Mouse (Mus musculus): ENCODE results near the gene Osbpl10. TPM values are rescaled to one million over a fixed set of nuclear protein-coding genes. Genes with fewer than 3 reads are reported as not detected.

Osbpl10 gene
- polyA plus RNA-seq, 1 experiment from 2014 or later, result 2.8 TPM

DNA sequence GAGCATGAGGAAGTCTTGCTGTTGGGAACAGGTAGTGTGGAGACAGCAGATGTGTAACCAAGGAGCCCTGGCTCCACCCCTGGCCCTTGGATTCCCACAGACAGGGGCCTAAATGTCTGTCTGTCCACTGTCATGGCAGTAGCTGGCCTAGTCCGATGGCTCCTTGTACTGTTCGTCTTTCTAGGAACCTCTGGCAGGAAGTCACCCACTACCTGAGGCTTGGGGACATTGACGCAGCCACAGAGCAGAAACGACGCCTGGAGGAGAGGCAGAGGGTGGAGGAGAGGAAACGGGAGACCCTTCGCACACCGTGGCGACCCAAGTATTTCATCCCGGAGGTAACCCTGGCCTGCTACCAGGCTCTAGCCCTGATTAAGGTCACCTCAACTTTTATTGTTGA lies 251.3 kb downstream of the Osbpl10 start:
- H3K4me1 ChIP-seq, result no peaks in the 10 kb centered on the region
- H3K9me3 ChIP-seq (replicated peaks), result no peaks in the 10 kb centered on the region
- H3K27ac ChIP-seq (replicated peaks), result no peak overlapping the region
- WGBS, result 72% methylated on average over 10 of the region's 10 CpGs
- no peaks in the 10 kb centered on the region for H3K27me3 ChIP-seq
- no peak overlapping the region for H3K4me2 ChIP-seq (replicated peaks)
- no peak for ATAC-seq (ENCODE audit: insufficient number of reproducible peaks, low FRiP score, low TSS enrichment, low read depth)
- H3K9ac ChIP-seq, result no peak overlapping the region
- 0 out of 2 replicates have a peak, but pooled peaks cover 7% of the 10 kb centered on the region for H3K36me3 ChIP-seq
- no peak overlapping the region for H3K4me3 ChIP-seq (replicated peaks)

GRCm38 (mm10) chr9:115230141-115230540 lies 251.8 kb downstream of the Osbpl10 start:
- ATAC-seq (ENCODE audit: insufficient number of reproducible peaks, low FRiP score, low TSS enrichment, low read depth), result no peak
- no peaks in the 10 kb centered on the region for H3K9me3 ChIP-seq (replicated peaks)
- H3K9ac ChIP-seq, result no peak overlapping the region
- no peaks in the 10 kb centered on the region for H3K27me3 ChIP-seq
- 0 out of 2 replicates have a peak, but pooled peaks cover 7% of the 10 kb centered on the region for H3K36me3 ChIP-seq
- H3K4me2 ChIP-seq (replicated peaks), result no peak overlapping the region
- 33% methylated on average over 3 of the region's 3 CpGs for WGBS
- H3K4me1 ChIP-seq, result no peaks in the 10 kb centered on the region
- H3K4me3 ChIP-seq (replicated peaks), result no peak overlapping the region
- no peak overlapping the region for H3K27ac ChIP-seq (replicated peaks)

GRCm38 (mm10) chr9:115231476-115231875 lies 253.1 kb downstream of the Osbpl10 start:
- Histone ChIP-seq H3K27me3 (no peaks in the 10 kb centered on the region), H3K4me1 (no peaks in the 10 kb centered on the region), H3K9ac (no peak overlapping the region), H3K4me3 (replicated peaks) (no peak overlapping the region), H3K9me3 (replicated peaks) (no peaks in the 10 kb centered on the region), H3K27ac (replicated peaks) (no peak overlapping the region), H3K36me3 (0 out of 2 replicates have a peak, but pooled peaks cover 7% of the 10 kb centered on the region), H3K4me2 (replicated peaks) (no peak overlapping the region)
- 87% methylated on average over 3 of the region's 3 CpGs for WGBS
- ATAC-seq (ENCODE audit: insufficient number of reproducible peaks, low FRiP score, low TSS enrichment, low read depth), result no peak

- Histone ChIP-seq H3K27ac (replicated peaks) (no peak overlapping the region), H3K9me3 (replicated peaks) (no peaks in the 10 kb centered on the region), H3K4me2 (replicated peaks) (no peak overlapping the region), H3K4me1 (no peaks in the 10 kb centered on the region), H3K9ac (no peak overlapping the region), H3K4me3 (replicated peaks) (no peak overlapping the region), H3K36me3 (peaks cover 11% of the 10 kb centered on the region; the same call in 1 of the 2 replicates), H3K27me3 (no peaks in the 10 kb centered on the region)
- WGBS, result 78% methylated on average over 5 of the region's 5 CpGs
- ATAC-seq (ENCODE audit: insufficient number of reproducible peaks, low FRiP score, low TSS enrichment, low read depth), result no peak
Measured at GRCm38 (mm10) chr9:115233721-115234120, 255.4 kb downstream of the Osbpl10 start.

DNA sequence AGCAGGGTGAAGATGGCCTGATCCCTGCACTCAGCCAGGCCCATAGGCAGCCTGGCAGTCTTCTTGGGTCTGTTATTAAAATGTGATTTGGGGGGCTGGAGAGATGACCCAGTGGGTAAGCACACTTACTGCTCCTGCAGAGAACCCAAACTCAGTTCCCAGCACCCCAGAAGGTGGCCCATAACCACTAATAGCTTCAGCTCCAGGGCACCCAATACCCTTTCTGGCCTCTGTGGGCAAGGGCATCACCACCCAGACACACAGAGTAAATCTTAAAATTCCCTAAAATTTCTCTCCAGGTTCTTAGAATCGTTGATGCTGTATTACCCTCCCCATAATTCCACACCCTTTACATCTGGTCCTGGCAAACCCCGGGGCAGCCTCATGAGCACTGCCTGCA lies 256.2 kb downstream of the Osbpl10 start:
- no peak overlapping the region for H3K27ac ChIP-seq (replicated peaks)
- H3K4me1 ChIP-seq, result no peaks in the 10 kb centered on the region
- H3K4me2 ChIP-seq (replicated peaks), result no peak overlapping the region
- ATAC-seq (ENCODE audit: insufficient number of reproducible peaks, low FRiP score, low TSS enrichment, low read depth), result no peak
- H3K36me3 ChIP-seq, result peaks cover 16% of the 10 kb centered on the region; the same call in 1 of the 2 replicates
- H3K9me3 ChIP-seq (replicated peaks), result no peaks in the 10 kb centered on the region
- H3K4me3 ChIP-seq (replicated peaks), result no peak overlapping the region
- no peak overlapping the region for H3K9ac ChIP-seq
- 85% methylated on average over 2 of the region's 2 CpGs for WGBS
- no peaks in the 10 kb centered on the region for H3K27me3 ChIP-seq

- Histone ChIP-seq H3K4me3 (replicated peaks) (no peak overlapping the region), H3K27ac (replicated peaks) (no peak overlapping the region), H3K27me3 (no peaks in the 10 kb centered on the region), H3K4me1 (no peaks in the 10 kb centered on the region), H3K36me3 (peaks cover 29% of the 10 kb centered on the region), H3K4me2 (replicated peaks) (no peak overlapping the region), H3K9me3 (replicated peaks) (no peaks in the 10 kb centered on the region), H3K9ac (no peak overlapping the region)
- WGBS, result 80% methylated on average over 8 of the region's 8 CpGs
- ATAC-seq (ENCODE audit: insufficient number of reproducible peaks, low FRiP score, low TSS enrichment, low read depth), result no peak
Measured at GRCm38 (mm10) chr9:115236352-115236841, 258.0 kb downstream of the Osbpl10 start.

DNA sequence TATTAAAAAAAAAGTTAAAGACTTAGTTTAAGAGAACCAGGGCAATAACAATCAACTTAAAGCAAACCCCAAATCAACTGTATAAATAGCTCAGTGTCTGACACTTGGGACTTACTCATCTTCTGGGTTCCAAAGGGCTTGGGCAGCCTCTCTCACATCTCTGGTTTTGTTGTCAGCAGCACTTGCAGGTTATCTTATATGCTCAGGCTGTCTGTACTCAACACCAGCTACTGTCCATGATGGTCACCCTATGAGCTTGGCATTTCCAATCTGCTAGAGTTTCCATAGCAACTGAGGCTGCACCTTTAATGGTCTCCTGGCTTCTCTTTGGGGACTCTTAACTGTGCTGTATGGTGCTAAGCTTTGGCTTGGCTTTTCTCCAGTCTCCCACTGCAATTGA lies 259.6 kb downstream of the Osbpl10 start:
- no peak overlapping the region for H3K9ac ChIP-seq
- ATAC-seq (ENCODE audit: insufficient number of reproducible peaks, low FRiP score, low TSS enrichment, low read depth), result no peak
- H3K27ac ChIP-seq (replicated peaks), result no peak overlapping the region
- no peaks in the 10 kb centered on the region for H3K4me1 ChIP-seq
- peaks cover 42% of the 10 kb centered on the region for H3K36me3 ChIP-seq
- no peaks in the 10 kb centered on the region for H3K27me3 ChIP-seq
- no peak overlapping the region for H3K4me2 ChIP-seq (replicated peaks)
- no peaks in the 10 kb centered on the region for H3K9me3 ChIP-seq (replicated peaks)
- H3K4me3 ChIP-seq (replicated peaks), result no peak overlapping the region

DNA sequence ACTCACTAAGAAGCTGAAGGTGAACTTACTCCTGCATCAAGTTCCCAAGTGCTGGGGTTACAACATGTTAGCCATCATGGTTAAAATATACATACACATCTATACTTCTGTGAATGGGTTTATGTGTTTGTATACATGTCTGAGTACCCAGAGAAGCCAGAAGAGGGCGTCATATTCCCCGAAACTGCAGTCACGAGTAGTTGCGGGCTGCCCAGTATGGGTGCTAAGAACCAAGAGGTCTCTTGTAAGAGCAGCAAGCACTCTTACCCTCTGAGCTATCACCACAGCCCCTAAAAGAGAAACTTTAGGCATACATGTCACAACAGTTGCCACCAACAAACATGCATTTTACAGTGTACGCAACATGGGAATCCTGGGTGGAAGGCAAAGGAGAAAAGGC lies 261.5 kb downstream of the Osbpl10 start:
- Histone ChIP-seq H3K9me3 (replicated peaks) (no peaks in the 10 kb centered on the region), H3K4me2 (replicated peaks) (no peak overlapping the region), H3K4me3 (replicated peaks) (no peak overlapping the region), H3K36me3 (peaks cover 62% of the 10 kb centered on the region), H3K4me1 (peaks cover 14% of the 10 kb centered on the region), H3K9ac (no peak overlapping the region), H3K27me3 (no peaks in the 10 kb centered on the region), H3K27ac (replicated peaks) (no peak overlapping the region)
- ATAC-seq (ENCODE audit: insufficient number of reproducible peaks, low FRiP score, low TSS enrichment, low read depth), result no peak
- WGBS, result 90% methylated on average over 5 of the region's 5 CpGs

- H3K36me3 ChIP-seq, result peaks cover 92% of the 10 kb centered on the region
- H3K9me3 ChIP-seq (replicated peaks), result no peaks in the 10 kb centered on the region
- H3K4me1 ChIP-seq, result peaks cover 14% of the 10 kb centered on the region
- no peak overlapping the region for H3K4me2 ChIP-seq (replicated peaks)
- H3K27me3 ChIP-seq, result no peaks in the 10 kb centered on the region
- no peak; the same call in 1 of the 2 replicates for ATAC-seq (ENCODE audit: insufficient number of reproducible peaks, low FRiP score, low TSS enrichment, low read depth)
- WGBS, result 54% methylated on average over 6 of the region's 6 CpGs
- H3K27ac ChIP-seq (replicated peaks), result peak overlapping the region; percentile 78; the same call in 1 of the 2 replicates
- H3K4me3 ChIP-seq (replicated peaks), result no peak overlapping the region
- no peak overlapping the region for H3K9ac ChIP-seq
Measured at GRCm38 (mm10) chr9:115243630-115244029, 265.3 kb downstream of the Osbpl10 start.

DNA sequence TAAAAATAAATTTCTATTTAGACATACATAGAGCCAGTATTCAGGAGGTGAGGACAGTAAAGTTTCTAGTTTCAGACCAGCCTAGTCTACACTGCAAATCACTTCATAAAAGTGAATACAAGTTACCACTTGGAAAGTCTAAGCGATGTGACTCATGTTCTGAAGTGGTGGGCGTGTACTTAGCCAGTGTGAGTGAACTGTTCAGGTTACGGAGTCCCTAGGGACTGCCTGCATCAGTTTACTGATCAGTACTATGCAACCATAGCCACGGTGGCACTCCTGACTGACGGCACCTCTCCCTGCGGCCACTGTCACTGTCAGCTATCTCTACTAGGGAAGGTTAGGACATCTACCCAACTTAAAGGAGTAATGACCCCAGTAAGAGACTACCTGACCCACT lies 266.7 kb downstream of the Osbpl10 start:
- H3K4me2 ChIP-seq (replicated peaks), result no peak overlapping the region
- peaks cover 14% of the 10 kb centered on the region for H3K4me1 ChIP-seq
- H3K36me3 ChIP-seq, result peaks cover 93% of the 10 kb centered on the region
- no peaks in the 10 kb centered on the region for H3K9me3 ChIP-seq (replicated peaks)
- H3K27me3 ChIP-seq, result no peaks in the 10 kb centered on the region
- H3K27ac ChIP-seq (replicated peaks), result no peak overlapping the region
- H3K4me3 ChIP-seq (replicated peaks), result no peak overlapping the region
- no peak for ATAC-seq (ENCODE audit: insufficient number of reproducible peaks, low FRiP score, low TSS enrichment, low read depth)
- H3K9ac ChIP-seq, result no peak overlapping the region
- 70% methylated on average over 6 of the region's 6 CpGs for WGBS

DNA sequence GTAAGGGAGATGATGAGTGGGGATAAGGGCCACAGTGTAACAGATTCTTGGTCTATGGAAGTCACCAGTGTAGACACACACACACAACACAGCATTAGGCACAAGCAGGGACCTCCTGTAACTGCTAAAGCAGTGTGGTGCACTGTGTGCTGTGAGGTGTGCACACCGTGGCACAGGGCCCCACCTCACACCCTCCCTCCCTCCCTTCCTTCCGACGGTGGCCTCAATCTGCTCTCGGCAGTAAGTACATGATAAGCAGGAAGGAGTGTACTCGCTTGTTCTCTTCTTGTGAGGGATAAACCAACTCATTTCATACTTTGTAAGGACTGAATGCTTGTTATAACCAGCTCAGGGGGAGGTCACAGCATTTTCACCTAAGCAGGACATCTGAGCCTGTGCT lies 270.8 kb downstream of the Osbpl10 start:
- WGBS, result 72% methylated on average over 5 of the region's 5 CpGs
- peaks cover 79% of the 10 kb centered on the region for H3K36me3 ChIP-seq
- H3K4me2 ChIP-seq (replicated peaks), result no peak overlapping the region
- ATAC-seq (ENCODE audit: insufficient number of reproducible peaks, low FRiP score, low TSS enrichment, low read depth), result no peak
- no peak overlapping the region for H3K9ac ChIP-seq
- no peak overlapping the region for H3K4me3 ChIP-seq (replicated peaks)
- no peaks in the 10 kb centered on the region for H3K9me3 ChIP-seq (replicated peaks)
- no peaks in the 10 kb centered on the region for H3K27me3 ChIP-seq
- H3K4me1 ChIP-seq, result peaks cover 6% of the 10 kb centered on the region
- no peak overlapping the region for H3K27ac ChIP-seq (replicated peaks)

DNA sequence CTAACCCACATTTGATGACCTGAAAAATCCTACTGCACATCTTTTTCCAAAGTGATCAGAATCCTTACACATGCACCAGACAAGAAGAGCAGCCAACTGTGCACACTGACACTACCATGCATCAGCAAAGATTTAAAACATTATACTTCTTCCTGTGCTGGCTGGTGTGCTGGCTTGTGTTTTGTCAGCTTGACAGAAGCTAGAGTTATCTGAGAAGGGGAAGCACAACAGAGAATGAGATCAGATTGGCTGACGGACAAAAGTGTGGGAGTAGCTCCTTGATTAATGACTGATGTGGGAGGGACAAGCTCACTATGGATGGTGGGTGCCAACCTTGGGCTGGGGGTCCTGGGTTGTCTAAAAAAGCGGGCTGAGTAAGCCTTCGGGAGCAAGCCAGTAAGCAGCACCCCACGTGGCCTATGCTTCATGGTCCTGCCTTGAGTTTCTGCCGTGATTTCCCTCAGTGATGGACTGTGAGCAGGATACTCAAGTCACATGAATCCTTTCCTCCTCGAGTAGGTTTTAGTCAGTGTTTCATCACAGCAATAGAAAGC lies 279.4 kb downstream of the Osbpl10 start:
- 81% methylated on average over 6 of the region's 6 CpGs for WGBS
- H3K4me3 ChIP-seq (replicated peaks), result no peak overlapping the region
- no peaks in the 10 kb centered on the region for H3K27me3 ChIP-seq
- no peak overlapping the region for H3K9ac ChIP-seq
- H3K9me3 ChIP-seq (replicated peaks), result no peaks in the 10 kb centered on the region
- H3K4me1 ChIP-seq, result no peaks in the 10 kb centered on the region
- H3K27ac ChIP-seq (replicated peaks), result no peak overlapping the region
- ATAC-seq (ENCODE audit: insufficient number of reproducible peaks, low FRiP score, low TSS enrichment, low read depth), result no peak
- H3K36me3 ChIP-seq, result peaks cover 46% of the 10 kb centered on the region
- H3K4me2 ChIP-seq (replicated peaks), result no peak overlapping the region

Data from embryonic facial prominence, embryonic 15.5 days (tissue).